Mouse (Mus musculus): ENCODE measurements around the gene Pidd1.

GRCm38 (mm10) chr7:141432186-141432611 is 11.6 kb downstream of the Pidd1 start:
- TF ChIP-seq CTCF (IDR thresholded peaks at IDR 0.05) = no peak
- TF ChIP-seq EP300 (IDR thresholded peaks at IDR 0.05; ENCODE audit: insufficient read depth, low read depth, low read length) = 0 out of 2 replicates have a peak, but pooled peaks have one; percentile 14

Measured in heart, adult 2 months (tissue).